ENCODE assay signal across 8 mouse cellular contexts in genomic region chr7:24298635-24298972, GRCm38 (mm10). TPM values are rescaled to one million over a fixed set of nuclear protein-coding genes. Genes with fewer than 3 reads are reported as not detected.
DNase-seq lines count a peak whose midpoint lies in the region; ATAC-seq and TF ChIP-seq lines count a peak whose summit lies in the region.

No protein-coding gene starts in this region.

- no peak for DNase-seq in heart, adult 18-20 months
- peak; percentile 72 for DNase-seq in forebrain, embryonic 11.5 days (ENCODE audit: low spot score)
- DNase-seq in liver, embryonic 13.5 days: no peak
- DNase-seq in thymus, postnatal 14 days: peak; percentile 62
- DNase-seq in embryo, embryonic 10.5 days (ENCODE audit: low spot score): no peak
- DNase-seq in urinary bladder, postnatal 14 days (ENCODE audit: low spot score): no peak

- no peaks in the 10 kb centered on the region for H3K9me3 ChIP-seq in heart, embryonic 12.5 days (replicated peaks)
- H3K9me3 ChIP-seq in ES-Bruce4 (replicated peaks; ENCODE audit: control insufficient read depth, insufficient read depth, low read length, poor library complexity, severe bottlenecking): no peaks in the 10 kb centered on the region; the same call in 1 of the 2 replicates
- no peaks in the 10 kb centered on the region for H3K9me3 ChIP-seq in forebrain, embryonic 11.5 days (ENCODE audit: control insufficient read depth, low read length)
- H3K9me3 ChIP-seq in liver, embryonic 13.5 days (replicated peaks): no peaks in the 10 kb centered on the region

- TF ChIP-seq CTCF in ES-Bruce4 (IDR thresholded peaks at IDR 0.05; ENCODE audit: low read depth, low read length): no peak

- ATAC-seq in heart, embryonic 12.5 days (ENCODE audit: insufficient number of reproducible peaks, low FRiP score): no peak
- ATAC-seq in forebrain, embryonic 11.5 days (replicated peaks; ENCODE audit: low FRiP score): peak; percentile 35
- ATAC-seq in liver, embryonic 13.5 days (ENCODE audit: low read depth): no peak

- H3K27me3 ChIP-seq in heart, embryonic 12.5 days (replicated peaks): no peaks in the 10 kb centered on the region
- H3K27me3 ChIP-seq in ES-Bruce4 (ENCODE audit: control insufficient read depth, insufficient read depth, low read length, poor library complexity, severe bottlenecking): no peaks in the 10 kb centered on the region
- H3K27me3 ChIP-seq in forebrain, embryonic 11.5 days (ENCODE audit: control insufficient read depth, insufficient read depth, low read length): no peaks in the 10 kb centered on the region
- H3K27me3 ChIP-seq in liver, embryonic 13.5 days: no peaks in the 10 kb centered on the region

- H3K27ac ChIP-seq in heart, embryonic 12.5 days (ENCODE audit: poor library complexity, severe bottlenecking): peak overlapping the region; percentile 73
- no peak overlapping the region for H3K27ac ChIP-seq in ES-Bruce4 (ENCODE audit: insufficient read depth, low read length)
- peak overlapping the region; percentile 92 for H3K27ac ChIP-seq in forebrain, embryonic 11.5 days (ENCODE audit: low read depth, low read length)
- no peak overlapping the region for H3K27ac ChIP-seq in liver, embryonic 13.5 days

- H3K4me3 ChIP-seq in heart, embryonic 12.5 days: peak overlapping the region; percentile 81
- peak overlapping the region; percentile 97 for H3K4me3 ChIP-seq in ES-Bruce4 (ENCODE audit: low read depth, low read length)
- peak overlapping the region; percentile 67 for H3K4me3 ChIP-seq in forebrain, embryonic 11.5 days (ENCODE audit: low read depth, low read length)
- peak overlapping the region; percentile 70 for H3K4me3 ChIP-seq in liver, embryonic 13.5 days (replicated peaks)

- H3K9ac ChIP-seq in heart, embryonic 12.5 days: peak overlapping the region; percentile 97
- peak overlapping the region; percentile 90 for H3K9ac ChIP-seq in ES-Bruce4 (ENCODE audit: low read depth, poor library complexity, severe bottlenecking)
- peak overlapping the region; percentile 84 for H3K9ac ChIP-seq in forebrain, embryonic 11.5 days (ENCODE audit: low read length)
- peak overlapping the region; percentile 76 for H3K9ac ChIP-seq in liver, embryonic 13.5 days

- peak overlapping the region; percentile 99 for H3K4me2 ChIP-seq in heart, embryonic 12.5 days
- peak overlapping the region; percentile 86 for H3K4me2 ChIP-seq in forebrain, embryonic 11.5 days (ENCODE audit: low read depth, low read length, severe bottlenecking)
- peak overlapping the region; percentile 80 for H3K4me2 ChIP-seq in liver, embryonic 13.5 days

- TF ChIP-seq POLR2A in ES-Bruce4 (IDR thresholded peaks at IDR 0.05; ENCODE audit: insufficient read depth, low read length): no peak

- WGBS in heart, embryonic 12.5 days: under 1% methylated on average over 11 of the region's 12 CpGs
- 2% methylated on average over 12 of the region's 12 CpGs for WGBS in forebrain, embryonic 11.5 days
- WGBS in liver, embryonic 13.5 days (ENCODE audit: insufficient replicate concordance): 1% methylated on average over 12 of the region's 12 CpGs

- H3K36me3 ChIP-seq in heart, embryonic 12.5 days: peaks cover 58% of the 10 kb centered on the region
- H3K36me3 ChIP-seq in ES-Bruce4 (ENCODE audit: control insufficient read depth, insufficient read depth, low read length, poor library complexity, severe bottlenecking): peaks cover 5% of the 10 kb centered on the region
- H3K36me3 ChIP-seq in forebrain, embryonic 11.5 days (ENCODE audit: control insufficient read depth, insufficient read depth, low read length): peaks cover 5% of the 10 kb centered on the region; the same call in 1 of the 2 replicates
- H3K36me3 ChIP-seq in liver, embryonic 13.5 days: peaks cover 49% of the 10 kb centered on the region

- TF ChIP-seq EP300 in ES-Bruce4 (IDR thresholded peaks at IDR 0.05; ENCODE audit: insufficient read depth, low read depth, low read length): no peak

- peaks cover 11% of the 10 kb centered on the region for H3K4me1 ChIP-seq in heart, embryonic 12.5 days (replicated peaks)
- H3K4me1 ChIP-seq in ES-Bruce4 (ENCODE audit: control insufficient read depth, insufficient read depth, low read length): no peaks in the 10 kb centered on the region
- H3K4me1 ChIP-seq in forebrain, embryonic 11.5 days (replicated peaks; ENCODE audit: control insufficient read depth, insufficient read depth, low read length): peaks cover 2% of the 10 kb centered on the region; the same call in 1 of the 2 replicates
- peaks cover 36% of the 10 kb centered on the region for H3K4me1 ChIP-seq in liver, embryonic 13.5 days (replicated peaks)

RNA-seq across cellular contexts. Expression of gene Zfp61, which starts 2.4 kb away (rescaled TPM):
- 17.0 and 17.7 TPM in 2 replicates for polyA plus RNA-seq in heart, embryonic 12.5 days (2016; fragmentation: Nextera tagmentation; extraction: Ambion mirVana)
- total RNA-seq in heart, adult 18-20 months (2021): 1 to 10 TPM; 2.2 to 2.6 TPM
- polyA plus RNA-seq in ES-Bruce4 (2011; ENCODE audit: insufficient read depth, insufficient read length, low read depth, missing spikeins): 5.6 and 9.0 TPM in 2 replicates
- polyA plus RNA-seq in forebrain, embryonic 11.5 days (2014; fragmentation: Nextera tagmentation; extraction: Ambion mirVana): 43.4 and 48.7 TPM in 2 replicates
- polyA plus RNA-seq in liver, embryonic 13.5 days (2015; fragmentation: Nextera tagmentation; extraction: Ambion mirVana): 3.4 and 5.1 TPM in 2 replicates

RNA-seq across cellular contexts. Expression of gene Zfp94, which starts 17.9 kb away (rescaled TPM):
- polyA plus RNA-seq in heart, embryonic 12.5 days (2016; fragmentation: Nextera tagmentation; extraction: Ambion mirVana): 5.5 and 5.6 TPM in 2 replicates
- total RNA-seq in heart, adult 18-20 months (2021): 1 to 10 TPM; 2.5 TPM
- polyA plus RNA-seq in ES-Bruce4 (2011; ENCODE audit: insufficient read depth, insufficient read length, low read depth, missing spikeins): 4.7 and 5.3 TPM in 2 replicates
- polyA plus RNA-seq in forebrain, embryonic 11.5 days (2014; fragmentation: Nextera tagmentation; extraction: Ambion mirVana): 15.2 and 15.9 TPM in 2 replicates
- 2.5 and 2.6 TPM in 2 replicates for polyA plus RNA-seq in liver, embryonic 13.5 days (2015; fragmentation: Nextera tagmentation; extraction: Ambion mirVana)

RNA-seq across cellular contexts. Expression of gene Zfp93, which starts 28.4 kb away (rescaled TPM):
- polyA plus RNA-seq in heart, embryonic 12.5 days (2016; fragmentation: Nextera tagmentation; extraction: Ambion mirVana): 5.4 and 6.0 TPM in 2 replicates
- 1 to 10 TPM; 3.1 to 3.6 TPM for total RNA-seq in heart, adult 18-20 months (2021)
- polyA plus RNA-seq in ES-Bruce4 (2011; ENCODE audit: insufficient read depth, insufficient read length, low read depth, missing spikeins): 8.5 and 14.3 TPM in 2 replicates
- 7.4 and 9.0 TPM in 2 replicates for polyA plus RNA-seq in forebrain, embryonic 11.5 days (2014; fragmentation: Nextera tagmentation; extraction: Ambion mirVana)
- polyA plus RNA-seq in liver, embryonic 13.5 days (2015; fragmentation: Nextera tagmentation; extraction: Ambion mirVana): 0.97 and 1.2 TPM in 2 replicates

RNA-seq across cellular contexts. Expression of gene Tescl, which starts 35.1 kb away (rescaled TPM):
- polyA plus RNA-seq in heart, embryonic 12.5 days (2016; fragmentation: Nextera tagmentation; extraction: Ambion mirVana): 0.31 TPM in 1 of 2 replicates, not detected in the other
- under 1 TPM in 1 of 2 experiments, not detected in 1; 0.32 TPM for total RNA-seq in heart, adult 18-20 months (2021)
- polyA plus RNA-seq in ES-Bruce4 (2011; ENCODE audit: insufficient read depth, insufficient read length, low read depth, missing spikeins): not detected in 2 replicates
- 0.23 TPM in 1 of 2 replicates, not detected in the other for polyA plus RNA-seq in forebrain, embryonic 11.5 days (2014; fragmentation: Nextera tagmentation; extraction: Ambion mirVana)
- not detected in 2 replicates for polyA plus RNA-seq in liver, embryonic 13.5 days (2015; fragmentation: Nextera tagmentation; extraction: Ambion mirVana)

RNA-seq across cellular contexts. Expression of gene Zfp108, which starts 44.0 kb away (rescaled TPM):
- polyA plus RNA-seq in heart, embryonic 12.5 days (2016; fragmentation: Nextera tagmentation; extraction: Ambion mirVana): 2.2 and 2.5 TPM in 2 replicates
- 1 to 10 TPM; 1.0 to 1.2 TPM for total RNA-seq in heart, adult 18-20 months (2021)
- polyA plus RNA-seq in ES-Bruce4 (2011; ENCODE audit: insufficient read depth, insufficient read length, low read depth, missing spikeins): 0.36 TPM in 1 of 2 replicates, not detected in the other
- 2.6 and 3.0 TPM in 2 replicates for polyA plus RNA-seq in forebrain, embryonic 11.5 days (2014; fragmentation: Nextera tagmentation; extraction: Ambion mirVana)
- polyA plus RNA-seq in liver, embryonic 13.5 days (2015; fragmentation: Nextera tagmentation; extraction: Ambion mirVana): 0.40 and 0.49 TPM in 2 replicates

Comparison
In these comparisons a context has a peak if more than half of its experiments do, and no peak if none do; other contexts are left out.
1. H3K27ac ChIP-seq: peak in heart, embryonic 12.5 days (single experiment) and forebrain, embryonic 11.5 days (single experiment); none in ES-Bruce4 (single experiment) and liver, embryonic 13.5 days (single experiment).
2. DNase-seq: peak in forebrain, embryonic 11.5 days (single experiment) and thymus, postnatal 14 days (single experiment); none in heart, adult 18-20 months (0 of 2), liver, embryonic 13.5 days (single experiment), embryo, embryonic 10.5 days (single experiment) and urinary bladder, postnatal 14 days (single experiment).
3. Peak in every context shown above with its lines, with median percentiles within 50 percentile points of each other: H3K4me2 ChIP-seq, H3K4me3 ChIP-seq and H3K9ac ChIP-seq.